Mouse (Mus musculus): Measurements from ENCODE around the gene Sema6c. TPM values are rescaled to one million over a fixed set of nuclear protein-coding genes. Genes with fewer than 3 reads are reported as not detected.
A peak's percentile ranks its signal among the peaks of the same experiment; 100 is the strongest.

Sema6c gene
- polyA plus RNA-seq, 1 experiment from 2014 or later = 22.8 TPM

GRCm38 (mm10) chr3:95161618-95162344 is 1.5 kb downstream of the Sema6c start:
- H3K36me3 ChIP-seq (ENCODE audit: control insufficient read depth, insufficient read depth, low read length) = peaks cover 25% of the 10 kb centered on the region
- H3K9ac ChIP-seq (ENCODE audit: low read length) = peak overlapping the region; percentile 90
- peak overlapping the region; percentile 85 for H3K4me3 ChIP-seq (ENCODE audit: low read depth, low read length)
- DNase-seq (ENCODE audit: low spot score) = peak; percentile 66
- peak; percentile 4; the same call in 1 of the 2 replicates for ATAC-seq
- no peaks in the 10 kb centered on the region for H3K9me3 ChIP-seq (replicated peaks; ENCODE audit: control insufficient read depth, low read length)
- H3K27me3 ChIP-seq (replicated peaks; ENCODE audit: control insufficient read depth, insufficient read depth, low read length) = no peaks in the 10 kb centered on the region
- WGBS = 4% methylated on average over 9 of the region's 9 CpGs
- H3K4me2 ChIP-seq (ENCODE audit: low read length) = peak overlapping the region; percentile 77
- peak overlapping the region; percentile 72 for H3K27ac ChIP-seq (ENCODE audit: low read depth, low read length)
- H3K4me1 ChIP-seq (ENCODE audit: control insufficient read depth, insufficient read depth, low read length) = peaks cover 24% of the 10 kb centered on the region

DNA sequence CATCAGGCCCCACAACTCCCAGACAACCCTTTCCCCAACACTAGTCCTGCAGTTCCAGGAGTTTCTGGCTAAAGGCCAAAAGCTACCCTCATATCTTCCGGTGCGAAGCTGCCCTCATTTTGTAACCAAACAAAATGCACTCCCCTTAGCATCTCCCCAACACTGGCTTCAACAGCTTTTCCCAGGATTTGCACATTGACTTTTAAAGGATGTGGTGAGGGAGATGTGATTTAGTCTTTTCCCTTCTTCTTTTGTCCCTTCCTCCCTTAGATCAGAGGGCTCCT is 2.0 kb downstream of the Sema6c start:
- DNase-seq (ENCODE audit: low spot score) (no peak), ATAC-seq (no peak)
- WGBS = 13% methylated on average over 2 of the region's 2 CpGs
- Histone ChIP-seq H3K4me1 (ENCODE audit: control insufficient read depth, insufficient read depth, low read length) (peaks cover 24% of the 10 kb centered on the region), H3K9ac (ENCODE audit: low read length) (peak overlapping the region; percentile 90), H3K27me3 (replicated peaks; ENCODE audit: control insufficient read depth, insufficient read depth, low read length) (no peaks in the 10 kb centered on the region), H3K4me2 (ENCODE audit: low read length) (peak overlapping the region; percentile 77), H3K27ac (ENCODE audit: low read depth, low read length) (peak overlapping the region; percentile 72; the same call in 1 of the 2 replicates), H3K36me3 (ENCODE audit: control insufficient read depth, insufficient read depth, low read length) (peaks cover 30% of the 10 kb centered on the region), H3K9me3 (replicated peaks; ENCODE audit: control insufficient read depth, low read length) (no peaks in the 10 kb centered on the region), H3K4me3 (ENCODE audit: low read depth, low read length) (peak overlapping the region; percentile 85)

DNA sequence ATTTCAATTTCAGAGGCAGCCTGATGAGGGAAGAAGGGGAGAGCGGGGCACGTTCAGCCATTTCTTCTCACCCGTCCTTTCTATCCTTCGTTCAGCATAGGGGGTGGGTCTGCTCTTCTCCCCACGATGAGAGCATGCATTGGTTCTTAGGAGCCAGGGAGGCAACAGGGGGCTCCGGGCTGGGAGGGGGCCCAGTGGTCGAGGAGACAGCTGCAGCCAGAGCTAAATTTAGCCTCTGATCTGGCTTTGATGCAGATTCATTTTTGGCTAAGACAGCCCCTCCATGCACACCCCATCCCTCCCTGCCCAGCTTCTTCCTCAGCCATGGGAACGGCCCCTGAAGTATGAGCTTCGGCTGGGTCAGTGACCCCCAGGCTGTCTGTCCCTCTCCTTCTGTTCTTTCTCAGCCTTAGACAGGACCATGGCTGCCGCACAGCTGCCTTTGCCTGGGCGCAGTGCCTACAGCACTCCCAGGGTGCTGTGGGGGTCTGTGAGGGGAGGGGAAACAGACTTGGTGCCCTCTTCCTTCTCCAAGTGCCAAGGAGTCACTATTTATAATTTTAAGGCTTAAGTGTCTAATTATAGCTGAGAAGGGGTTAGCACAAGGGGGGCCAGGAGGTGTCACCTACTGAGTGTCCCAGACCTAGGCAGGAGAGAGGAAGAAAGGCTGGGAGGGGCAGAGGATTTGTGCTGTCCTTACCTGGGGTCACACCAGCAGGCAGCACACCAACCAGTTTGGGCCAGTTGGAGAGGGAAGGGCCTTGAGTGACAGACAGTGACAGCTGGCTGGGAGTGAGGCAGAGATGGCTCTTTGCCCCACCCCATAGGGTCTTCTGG is 3.4 kb downstream of the Sema6c start:
- Histone ChIP-seq H3K27me3 (replicated peaks; ENCODE audit: control insufficient read depth, insufficient read depth, low read length) (no peaks in the 10 kb centered on the region), H3K9ac (ENCODE audit: low read length) (no peak overlapping the region), H3K9me3 (replicated peaks; ENCODE audit: control insufficient read depth, low read length) (no peaks in the 10 kb centered on the region), H3K4me1 (ENCODE audit: control insufficient read depth, insufficient read depth, low read length) (peaks cover 24% of the 10 kb centered on the region), H3K4me3 (ENCODE audit: low read depth, low read length) (0 out of 2 replicates have a peak overlapping the region, but pooled peaks have one; percentile 85), H3K36me3 (ENCODE audit: control insufficient read depth, insufficient read depth, low read length) (peaks cover 44% of the 10 kb centered on the region), H3K4me2 (ENCODE audit: low read length) (peak overlapping the region; percentile 77), H3K27ac (ENCODE audit: low read depth, low read length) (no peak overlapping the region)
- 64% methylated on average over 11 of the region's 11 CpGs for WGBS
- ATAC-seq = no peak
- DNase-seq (ENCODE audit: low spot score) = no peak

DNA sequence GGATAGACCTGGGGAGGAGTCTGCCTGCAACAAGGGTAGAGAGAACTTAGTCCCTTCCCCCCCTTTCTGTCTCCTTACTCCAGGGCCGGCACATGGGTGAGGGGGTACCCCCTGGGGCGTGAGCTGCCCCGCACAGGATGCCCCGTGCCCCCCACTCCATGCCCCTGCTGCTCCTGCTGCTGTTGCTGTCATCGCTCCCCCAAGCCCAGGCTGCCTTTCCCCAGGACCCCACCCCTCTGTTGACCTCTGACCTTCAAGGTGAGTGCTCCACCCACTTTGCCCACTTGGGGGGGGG is 3.9 kb downstream of the Sema6c start:
- no peak for DNase-seq (ENCODE audit: low spot score)

GRCm38 (mm10) chr3:95164840-95165239 is 4.6 kb downstream of the Sema6c start:
- 83% methylated on average over 5 of the region's 5 CpGs for WGBS
- H3K27me3 ChIP-seq (replicated peaks; ENCODE audit: control insufficient read depth, insufficient read depth, low read length) = peaks cover under 1% of the 10 kb centered on the region; the same call in 1 of the 2 replicates
- DNase-seq (ENCODE audit: low spot score) (no peak), ATAC-seq (no peak)
- peaks cover 21% of the 10 kb centered on the region for H3K4me1 ChIP-seq (ENCODE audit: control insufficient read depth, insufficient read depth, low read length)
- peaks cover 56% of the 10 kb centered on the region for H3K36me3 ChIP-seq (ENCODE audit: control insufficient read depth, insufficient read depth, low read length)
- H3K4me3 ChIP-seq (ENCODE audit: low read depth, low read length) = no peak overlapping the region
- H3K9ac ChIP-seq (ENCODE audit: low read length) = no peak overlapping the region
- H3K27ac ChIP-seq (ENCODE audit: low read depth, low read length) = no peak overlapping the region
- no peaks in the 10 kb centered on the region for H3K9me3 ChIP-seq (replicated peaks; ENCODE audit: control insufficient read depth, low read length)
- no peak overlapping the region for H3K4me2 ChIP-seq (ENCODE audit: low read length)

More for the DNA sequence above, 3.9 kb downstream of the Sema6c start:
- no peaks in the 10 kb centered on the region for H3K9me3 ChIP-seq (replicated peaks; ENCODE audit: control insufficient read depth, low read length)
- ATAC-seq = no peak
- peaks cover 49% of the 10 kb centered on the region for H3K36me3 ChIP-seq (ENCODE audit: control insufficient read depth, insufficient read depth, low read length)
- no peak overlapping the region for H3K4me3 ChIP-seq (ENCODE audit: low read depth, low read length)
- peaks cover 24% of the 10 kb centered on the region for H3K4me1 ChIP-seq (ENCODE audit: control insufficient read depth, insufficient read depth, low read length)
- peak overlapping the region; percentile 77; the same call in 1 of the 2 replicates for H3K4me2 ChIP-seq (ENCODE audit: low read length)
- no peaks in the 10 kb centered on the region for H3K27me3 ChIP-seq (replicated peaks; ENCODE audit: control insufficient read depth, insufficient read depth, low read length)
- WGBS = 93% methylated on average over 5 of the region's 5 CpGs
- H3K9ac ChIP-seq (ENCODE audit: low read length) = no peak overlapping the region
- H3K27ac ChIP-seq (ENCODE audit: low read depth, low read length) = no peak overlapping the region

DNA sequence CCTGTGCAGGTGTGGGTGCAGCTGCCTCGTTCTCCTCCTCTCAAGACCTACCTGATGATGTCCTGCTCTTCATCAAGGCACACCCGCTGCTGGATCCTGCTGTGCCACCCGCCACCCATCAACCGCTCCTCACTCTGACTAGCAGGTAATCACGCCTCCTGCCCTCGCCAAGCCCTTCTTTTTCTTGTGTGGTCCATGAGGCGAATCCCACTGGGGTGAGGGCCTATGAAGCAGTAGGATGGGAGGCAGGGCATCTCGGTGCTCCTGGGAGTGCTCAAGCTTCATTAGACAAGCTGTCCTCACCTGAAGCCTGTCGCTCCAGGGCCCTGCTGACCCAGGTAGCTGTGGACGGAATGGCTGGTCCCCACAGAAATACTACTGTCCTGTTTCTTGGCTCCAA is 9.7 kb downstream of the Sema6c start:
- no peak overlapping the region for H3K9ac ChIP-seq (ENCODE audit: low read length)
- no peak overlapping the region for H3K4me2 ChIP-seq (ENCODE audit: low read length)
- H3K4me1 ChIP-seq (ENCODE audit: control insufficient read depth, insufficient read depth, low read length) = peaks cover 7% of the 10 kb centered on the region; the same call in 1 of the 2 replicates
- 84% methylated on average over 10 of the region's 10 CpGs for WGBS
- peaks cover 90% of the 10 kb centered on the region for H3K36me3 ChIP-seq (ENCODE audit: control insufficient read depth, insufficient read depth, low read length)
- no peaks in the 10 kb centered on the region for H3K9me3 ChIP-seq (replicated peaks; ENCODE audit: control insufficient read depth, low read length)
- peaks cover 42% of the 10 kb centered on the region for H3K27me3 ChIP-seq (replicated peaks; ENCODE audit: control insufficient read depth, insufficient read depth, low read length)
- no peak overlapping the region for H3K27ac ChIP-seq (ENCODE audit: low read depth, low read length)
- no peak for DNase-seq (ENCODE audit: low spot score)
- no peak for ATAC-seq
- no peak overlapping the region for H3K4me3 ChIP-seq (ENCODE audit: low read depth, low read length)

GRCm38 (mm10) chr3:95171105-95171504 is 10.8 kb downstream of the Sema6c start:
- ATAC-seq (no peak), DNase-seq (ENCODE audit: low spot score) (no peak)
- Histone ChIP-seq H3K4me3 (ENCODE audit: low read depth, low read length) (no peak overlapping the region), H3K27me3 (replicated peaks; ENCODE audit: control insufficient read depth, insufficient read depth, low read length) (peaks cover 42% of the 10 kb centered on the region), H3K4me1 (ENCODE audit: control insufficient read depth, insufficient read depth, low read length) (peaks cover 7% of the 10 kb centered on the region; the same call in 1 of the 2 replicates), H3K27ac (ENCODE audit: low read depth, low read length) (no peak overlapping the region), H3K9me3 (replicated peaks; ENCODE audit: control insufficient read depth, low read length) (no peaks in the 10 kb centered on the region), H3K36me3 (ENCODE audit: control insufficient read depth, insufficient read depth, low read length) (peaks cover 79% of the 10 kb centered on the region), H3K4me2 (ENCODE audit: low read length) (no peak overlapping the region), H3K9ac (ENCODE audit: low read length) (no peak overlapping the region)
- WGBS = 91% methylated on average over 6 of the region's 6 CpGs

DNA sequence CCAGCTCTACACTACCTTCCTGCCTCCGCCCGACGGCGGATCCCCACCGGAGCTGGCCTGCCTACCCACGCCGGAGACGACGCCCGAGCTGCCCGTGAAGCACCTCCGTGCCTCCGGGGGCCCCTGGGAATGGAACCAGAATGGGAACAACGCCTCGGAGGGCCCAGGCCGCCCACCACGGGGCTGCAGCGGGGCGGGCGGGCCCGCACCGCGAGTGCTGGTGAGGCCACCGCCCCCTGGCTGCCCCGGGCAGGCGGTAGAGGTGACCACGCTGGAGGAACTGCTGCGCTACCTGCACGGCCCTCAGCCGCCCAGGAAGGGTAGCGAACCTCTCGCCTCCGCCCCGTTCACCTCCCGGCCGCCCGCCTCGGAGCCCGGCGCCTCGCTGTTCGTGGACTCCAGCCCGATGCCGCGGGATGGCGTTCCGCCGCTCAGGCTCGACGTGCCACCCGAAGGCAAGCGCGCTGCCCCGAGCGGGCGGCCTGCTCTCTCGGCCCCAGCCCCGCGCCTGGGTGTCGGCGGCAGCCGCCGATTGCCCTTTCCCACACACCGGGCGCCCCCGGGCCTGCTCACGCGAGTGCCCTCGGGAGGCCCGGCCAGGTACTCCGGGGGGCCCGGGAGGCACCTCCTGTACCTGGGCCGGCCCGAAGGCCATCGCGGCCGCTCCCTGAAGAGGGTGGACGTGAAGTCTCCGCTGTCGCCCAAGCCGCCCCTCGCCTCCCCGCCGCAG is 12.4 kb downstream of the Sema6c start:
- no peak overlapping the region; the same call in 1 of the 2 replicates for H3K9ac ChIP-seq (ENCODE audit: low read length)
- no peaks in the 10 kb centered on the region for H3K9me3 ChIP-seq (replicated peaks; ENCODE audit: control insufficient read depth, low read length)
- DNase-seq (ENCODE audit: low spot score) = no peak
- H3K27ac ChIP-seq (ENCODE audit: low read depth, low read length) = no peak overlapping the region
- peaks cover 63% of the 10 kb centered on the region for H3K36me3 ChIP-seq (ENCODE audit: control insufficient read depth, insufficient read depth, low read length)
- H3K4me1 ChIP-seq (ENCODE audit: control insufficient read depth, insufficient read depth, low read length) = peaks cover 7% of the 10 kb centered on the region; the same call in 1 of the 2 replicates
- peaks cover 42% of the 10 kb centered on the region for H3K27me3 ChIP-seq (replicated peaks; ENCODE audit: control insufficient read depth, insufficient read depth, low read length)
- no peak overlapping the region for H3K4me2 ChIP-seq (ENCODE audit: low read length)
- WGBS = 15% methylated on average over 83 of the region's 84 CpGs
- ATAC-seq = peak; percentile 16
- no peak overlapping the region for H3K4me3 ChIP-seq (ENCODE audit: low read depth, low read length)
